Mouse (Mus musculus) urinary bladder, postnatal 10 days (tissue): Measurements from ENCODE around the gene Spon1.

Source experiments
- DNase-seq: peaks from one replicate; pipeline ENCODE4 v3.0.0; 2022; ENCODE audit warnings: low spot score

Spon1 gene

GRCm38 (mm10) chr7:114090892-114091545, 325.2 kb downstream of the Spon1 start:
- DNase-seq: no peak
